Mouse (Mus musculus) heart, adult 10 weeks (tissue): Measurements from ENCODE around the gene Kdm7a. TPM values are rescaled to one million over a fixed set of nuclear protein-coding genes. Genes with fewer than 3 reads are reported as not detected.

ENCODE experiments used
- polyA plus RNA-seq: library from polyadenylated mRNA; stranded (reverse); fragments of 350-450 nt; fragmentation: Illumina TruSeq; extraction: RNeasy Lipid Tissue Mini Kit (QIAGEN cat#74804); gene quantifications from one replicate; pipeline ENCODE4 v1.2.3, GENCODE M21; 2014; ENCODE audit warnings: low read depth, low replicate concordance

Kdm7a gene
- 10.9 TPM for polyA plus RNA-seq

DNA sequence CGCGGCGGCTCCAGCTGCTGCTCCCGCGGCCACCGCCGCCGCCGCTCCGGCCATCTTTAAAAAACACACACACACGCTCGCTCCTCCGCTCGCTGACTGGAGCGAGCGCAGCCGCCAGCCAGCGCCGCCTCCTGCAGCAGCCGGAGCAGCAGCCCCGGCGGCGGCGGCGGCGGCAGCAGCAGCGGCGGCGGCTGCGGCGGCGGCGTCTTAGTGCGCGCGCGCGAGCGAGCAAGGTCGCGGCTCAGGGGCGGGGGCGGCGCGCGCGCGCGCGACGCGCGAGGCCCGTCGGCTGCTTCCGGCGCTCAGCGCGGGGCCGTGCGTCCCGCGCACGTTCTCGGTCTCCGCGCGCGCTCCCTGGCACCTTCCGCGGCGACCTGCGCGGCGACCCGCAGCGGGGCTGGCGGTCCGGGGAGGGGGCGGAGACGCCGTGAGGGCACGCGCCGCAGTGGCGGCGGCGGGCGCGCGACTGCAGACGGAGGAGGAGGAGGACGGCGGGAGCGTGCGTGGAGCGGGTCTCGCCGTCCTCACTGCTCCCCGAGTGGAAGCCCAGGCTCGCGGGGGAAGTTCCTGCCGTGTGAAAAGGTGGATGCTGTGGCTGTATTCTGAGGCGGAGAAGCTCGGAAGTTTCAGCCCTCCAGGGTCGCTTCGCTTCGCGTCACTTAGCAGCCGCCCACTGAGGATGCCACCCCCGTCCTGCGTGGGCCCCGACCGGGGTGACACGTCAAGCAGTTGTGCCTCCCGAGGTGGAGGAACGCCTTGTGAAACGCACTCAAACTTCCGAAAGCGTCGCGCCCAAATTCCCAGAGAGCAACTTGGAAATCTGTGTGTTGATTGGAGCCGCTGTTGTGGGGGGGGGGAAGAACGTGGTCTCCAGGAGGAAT lies at the start of gene Kdm7a:
Kdm7a (minus strand) TSS at position 209 of the 881 bp plus-strand sequence.

DNA sequence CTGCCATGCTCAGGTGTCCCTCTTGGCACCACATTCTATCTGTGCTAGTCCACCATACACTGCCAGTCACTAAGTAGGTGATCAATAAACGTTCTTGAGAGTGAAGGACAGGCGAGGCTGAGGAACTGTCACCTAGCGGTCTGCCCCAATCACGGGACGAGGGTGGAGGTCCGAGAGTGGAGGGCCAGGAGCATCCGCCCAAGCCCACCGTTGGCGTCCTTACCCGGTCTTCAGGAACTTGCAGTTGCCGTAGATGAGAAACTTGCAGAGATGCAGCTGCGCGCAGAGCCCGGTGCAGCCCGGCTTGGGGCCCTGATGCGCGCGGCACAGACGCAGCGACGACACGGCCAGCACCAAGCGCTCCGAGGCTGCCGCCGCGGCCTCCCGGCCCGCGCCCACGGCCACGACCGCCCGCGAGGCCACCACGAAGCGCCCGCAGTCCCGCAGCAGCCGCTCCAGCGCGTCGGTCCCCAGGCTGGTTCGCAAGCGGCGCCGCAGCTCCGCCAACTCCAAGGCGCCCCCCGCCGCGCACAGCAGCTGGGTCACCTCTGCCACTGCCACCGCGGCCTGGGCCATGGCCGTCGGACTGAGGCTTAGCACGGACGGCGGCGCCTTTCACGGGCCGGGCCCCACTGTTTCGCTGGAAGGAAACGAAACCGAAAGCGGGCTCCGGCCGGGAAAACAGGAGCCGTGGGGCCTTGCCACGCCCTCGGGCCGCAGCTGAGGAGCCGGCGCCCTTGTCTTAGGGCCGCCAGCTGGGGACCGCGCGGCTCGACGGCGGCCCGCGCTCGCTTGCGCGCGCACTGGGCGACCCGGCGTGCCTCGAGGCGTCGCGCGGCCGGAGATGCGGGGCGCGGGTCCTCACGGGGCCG lies 88.8 kb downstream of the Kdm7a start, which contains the start of gene Parp12:
Parp12 (minus strand) TSS at position 766 of the 872 bp plus-strand sequence.

Other genes with a start within 250 kb of the Kdm7a start
- 22.6 TPM for gene Parp12, start 88.4 kb downstream of the Kdm7a start, polyA plus RNA-seq
- 11.7 TPM for gene Slc37a3, start 170.9 kb upstream of the Kdm7a start, polyA plus RNA-seq
- not detected for gene Rab19, start 174.4 kb upstream of the Kdm7a start, polyA plus RNA-seq
- gene Mkrn1, start 213.7 kb upstream of the Kdm7a start, polyA plus RNA-seq: 33.9 TPM